Mouse (Mus musculus) CH12.LX (cell line): ENCODE measurements at regions not wholly inside any gene's neighbourhood (a gene's known extent, or its start where the extent isn't known, plus 50 kb on each side); places are given as distances from the start of the nearest gene placed in this dataset.

Experiments used
- BHLHE40 ChIP-seq: IDR thresholded peaks from 2 replicates; pipeline ENCODE4 v1.6.1; 2011; ENCODE audit warnings: mild to moderate bottlenecking, low read depth, low read length, improper control_type of control experiment
- CTCF ChIP-seq, 2 experiments: IDR thresholded peaks in 1 of 2; conservative IDR thresholded peaks in 1 of 2; 2 replicates each; pipeline ENCODE4 v1.5.1; 2011 to 2012; ENCODE audit warnings: low read depth in 2 of 2, low read length in 2 of 2, improper control_type of control experiment in 1 of 2, inconsistent platforms in 1 of 2, mild to moderate bottlenecking in 1 of 2, moderate library complexity in 1 of 2
- E2F4 ChIP-seq: IDR thresholded peaks from 2 replicates; pipeline ENCODE4 v1.6.1; 2011; ENCODE audit warnings: low read depth, low read length, improper control_type of control experiment; ENCODE audit not compliant: insufficient replicate concordance
- EP300 ChIP-seq: IDR thresholded peaks from 2 replicates; pipeline ENCODE4 v1.6.1; 2011; ENCODE audit warnings: low read length, improper control_type of control experiment
- HCFC1 ChIP-seq: IDR thresholded peaks from 2 replicates; pipeline ENCODE4 v1.6.1; 2012; ENCODE audit warnings: low read depth, mild to moderate bottlenecking, inconsistent platforms, low read length, improper control_type of control experiment
- MAFK ChIP-seq: IDR thresholded peaks from 2 replicates; pipeline ENCODE4 v1.6.1; 2011; ENCODE audit warnings: low read length, improper control_type of control experiment; ENCODE audit not compliant: insufficient replicate concordance
- MYC ChIP-seq: IDR thresholded peaks from 2 replicates; pipeline ENCODE4 v1.6.1; 2011; ENCODE audit warnings: low read depth, mild to moderate bottlenecking, improper control_type of control experiment, low read length
- POLR2A ChIP-seq: IDR thresholded peaks from 2 replicates; pipeline ENCODE4 v1.6.1; 2011; ENCODE audit warnings: low read depth, mild to moderate bottlenecking, improper control_type of control experiment, low read length
- TBP ChIP-seq: conservative IDR thresholded peaks from 2 replicates; pipeline ENCODE4 v1.6.1; 2011; ENCODE audit warnings: low read depth, low read length, improper control_type of control experiment
- ZC3H11A ChIP-seq: IDR thresholded peaks from 2 replicates; pipeline ENCODE4 v1.6.1; 2012; ENCODE audit warnings: low read depth, mild to moderate bottlenecking, inconsistent platforms, low read length, improper control_type of control experiment
- ZKSCAN1 ChIP-seq: IDR thresholded peaks from 2 replicates; pipeline ENCODE4 v1.6.1; 2012; ENCODE audit warnings: low read depth, inconsistent platforms, low read length, improper control_type of control experiment, borderline replicate concordance

GRCm38 (mm10) chr1:190038046-190038445, 115.9 kb upstream of the Smyd2 start:
- no peak for TF ChIP-seq CTCF (conservative IDR thresholded peaks at IDR 0.05 in 1 of 2, IDR thresholded peaks at IDR 0.05 in 1 of 2; ENCODE audit: low read depth in 2 of 2, low read length in 2 of 2)
- TF ChIP-seq HCFC1: no peak
- no peak for TF ChIP-seq ZKSCAN1
- no peak for TF ChIP-seq ZC3H11A
- no peak for TF ChIP-seq POLR2A
- TF ChIP-seq E2F4: no peak
- no peak for TF ChIP-seq BHLHE40
- no peak for TF ChIP-seq EP300
- no peak for TF ChIP-seq TBP
- no peak for TF ChIP-seq MAFK
- TF ChIP-seq MYC: no peak
